Mouse (Mus musculus) embryonic facial prominence, embryonic 15.5 days (tissue): ENCODE measurements at regions not wholly inside any gene's neighbourhood (a gene's known extent, or its start where the extent isn't known, plus 50 kb on each side); places are given as distances from the start of the nearest gene placed in this dataset.
A peak's percentile ranks its signal among the peaks of the same experiment; 100 is the strongest.

Source experiments
- ATAC-seq: fragments of 200-750 bp; cut with Nextera tagmentation; 2 replicates; pipeline ENCODE4 v1.8.0; 2017; ENCODE audit warnings: low read depth, moderate TSS enrichment; ENCODE audit not compliant: insufficient number of reproducible peaks, low FRiP score, low TSS enrichment
- H3K27ac ChIP-seq: fragments of 300-500 bp; sonication (generic); replicated peaks from 2 replicates; pipeline ENCODE4 v1.5.1; 2015; ENCODE audit warnings: mild to moderate bottlenecking, inconsistent platforms
- H3K27me3 ChIP-seq: fragments of 300-500 bp; sonication (generic); 2 replicates; pipeline ENCODE4 v1.6.1; 2015; ENCODE audit warnings: inconsistent platforms
- H3K36me3 ChIP-seq: fragments of 300-500 bp; sonication (generic); 2 replicates; pipeline ENCODE4 v1.6.1; 2015; ENCODE audit warnings: mild to moderate bottlenecking, inconsistent platforms
- H3K4me1 ChIP-seq: fragments of 300-500 bp; sonication (generic); 2 replicates; pipeline ENCODE4 v1.6.1; 2015; ENCODE audit warnings: inconsistent platforms
- H3K4me2 ChIP-seq: fragments of 300-500 bp; sonication (generic); replicated peaks from 2 replicates; pipeline ENCODE4 v1.6.1; 2015; ENCODE audit warnings: mild to moderate bottlenecking, inconsistent platforms
- H3K4me3 ChIP-seq: fragments of 300-500 bp; sonication (generic); replicated peaks from 2 replicates; pipeline ENCODE4 v1.5.1; 2015; ENCODE audit warnings: mild to moderate bottlenecking, inconsistent platforms
- H3K9ac ChIP-seq: fragments of 300-500 bp; sonication (generic); 2 replicates; pipeline ENCODE4 v1.6.1; 2015; ENCODE audit warnings: inconsistent platforms
- H3K9me3 ChIP-seq: fragments of 300-500 bp; sonication (generic); replicated peaks from 2 replicates; pipeline ENCODE4 v1.6.1; 2016; ENCODE audit warnings: inconsistent platforms
- WGBS: fragments of 180-500 bp; shearing (Covaris S2); methylation state at CpG from one replicate; pipeline ENCODE4 v1.1.7; 2015; 5-methylcytosine and 5-hydroxymethylcytosine counted together

DNA sequence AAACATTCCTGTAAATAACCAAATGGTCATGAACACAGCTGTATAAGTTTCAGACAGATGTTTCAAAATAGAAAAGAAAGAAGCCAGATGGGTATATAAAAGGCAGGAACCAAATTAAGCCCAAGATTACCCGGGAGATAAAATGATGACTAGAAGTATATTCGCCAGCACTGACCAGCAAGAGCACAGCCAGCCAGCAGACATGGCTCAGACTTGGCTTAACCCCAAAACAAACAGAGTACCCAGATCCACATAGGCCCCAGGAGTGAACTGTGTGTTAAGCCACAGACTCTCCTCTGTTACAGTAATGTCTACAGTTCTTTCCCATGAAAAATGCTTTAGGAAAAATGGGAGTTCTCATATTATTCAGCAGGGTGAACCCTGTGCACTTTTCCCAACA lies 123.2 kb downstream of the Atp6ap1l start:
- no peak overlapping the region for H3K9ac ChIP-seq
- H3K27ac ChIP-seq: 0 out of 2 replicates have a peak overlapping the region, but pooled peaks have one; percentile 22
- H3K36me3 ChIP-seq: no peaks in the 10 kb centered on the region
- H3K4me1 ChIP-seq: no peaks in the 10 kb centered on the region; the same call in 1 of the 2 replicates
- H3K4me2 ChIP-seq: no peak overlapping the region
- WGBS: 34% methylated on average over 2 of the region's 2 CpGs
- H3K9me3 ChIP-seq: no peaks in the 10 kb centered on the region
- H3K27me3 ChIP-seq: no peaks in the 10 kb centered on the region
- ATAC-seq: no peak
- H3K4me3 ChIP-seq: no peak overlapping the region

DNA sequence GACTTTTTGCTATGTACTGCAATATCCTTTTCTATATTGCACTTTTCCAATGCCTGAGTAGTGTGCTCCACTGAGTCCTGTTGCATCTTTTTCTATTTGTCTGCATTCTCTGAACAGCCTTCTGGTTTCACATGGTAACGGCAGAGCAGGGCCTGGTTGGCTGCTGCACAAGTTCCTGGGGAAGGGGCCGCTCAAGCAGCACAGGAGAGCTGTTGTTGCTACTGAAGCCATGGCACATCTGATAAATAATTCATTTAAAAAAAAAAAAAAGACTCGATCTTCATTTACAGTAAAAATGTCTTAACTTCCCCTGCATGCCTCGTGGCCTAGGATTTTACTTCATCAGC lies 127.2 kb downstream of the Atp6ap1l start:
- Histone ChIP-seq H3K9me3 (no peaks in the 10 kb centered on the region), H3K4me2 (no peak overlapping the region), H3K4me3 (no peak overlapping the region), H3K27ac (no peak overlapping the region), H3K4me1 (no peaks in the 10 kb centered on the region; the same call in 1 of the 2 replicates), H3K27me3 (no peaks in the 10 kb centered on the region), H3K36me3 (no peaks in the 10 kb centered on the region), H3K9ac (no peak overlapping the region)
- 66% methylated on average over 4 of the region's 4 CpGs for WGBS
- no peak for ATAC-seq

DNA sequence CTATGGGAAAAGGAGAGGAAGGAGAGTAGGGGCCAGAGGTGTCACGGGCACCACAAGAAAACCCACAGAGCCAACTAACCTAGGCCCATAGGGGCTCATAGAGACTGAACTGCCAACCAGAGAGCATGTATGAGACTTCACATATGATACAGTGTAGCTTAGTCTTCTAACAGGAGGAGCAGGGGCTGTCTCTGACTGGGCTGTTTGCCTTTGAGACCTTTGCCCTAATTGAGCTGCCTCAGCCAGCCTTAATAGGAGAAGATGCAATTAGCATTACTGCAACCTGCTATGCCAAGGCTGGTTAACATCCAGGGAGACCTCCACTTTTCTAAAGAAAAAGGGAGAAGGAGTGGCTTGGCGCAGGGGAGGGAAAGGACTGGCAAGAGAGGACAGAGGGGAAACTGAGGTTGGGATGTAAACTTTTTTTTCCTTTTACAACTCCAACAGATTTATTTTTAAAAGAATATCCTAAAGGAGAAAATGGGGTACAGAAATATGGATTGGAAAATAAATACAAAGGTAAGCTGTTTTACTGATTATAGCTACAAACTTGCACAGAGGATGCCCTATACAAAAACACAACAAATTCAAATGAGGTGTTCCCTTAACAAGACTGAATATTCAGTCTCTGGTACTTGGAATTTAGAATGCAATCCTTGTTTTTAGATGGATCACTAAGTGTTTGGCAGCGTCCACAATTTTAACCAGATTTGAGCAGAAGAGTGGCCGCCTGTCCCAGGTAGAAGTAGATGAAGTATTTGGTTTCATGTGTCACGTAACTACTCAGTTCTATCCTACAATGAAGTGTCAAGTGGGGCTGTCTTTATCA lies 127.8 kb downstream of the Atp6ap1l start:
- WGBS: 86% methylated on average over 5 of the region's 5 CpGs
- Histone ChIP-seq H3K27ac (no peak overlapping the region), H3K36me3 (no peaks in the 10 kb centered on the region), H3K4me2 (no peak overlapping the region), H3K4me1 (no peaks in the 10 kb centered on the region; the same call in 1 of the 2 replicates), H3K9me3 (no peaks in the 10 kb centered on the region), H3K4me3 (no peak overlapping the region), H3K27me3 (no peaks in the 10 kb centered on the region), H3K9ac (no peak overlapping the region)
- ATAC-seq: no peak

DNA sequence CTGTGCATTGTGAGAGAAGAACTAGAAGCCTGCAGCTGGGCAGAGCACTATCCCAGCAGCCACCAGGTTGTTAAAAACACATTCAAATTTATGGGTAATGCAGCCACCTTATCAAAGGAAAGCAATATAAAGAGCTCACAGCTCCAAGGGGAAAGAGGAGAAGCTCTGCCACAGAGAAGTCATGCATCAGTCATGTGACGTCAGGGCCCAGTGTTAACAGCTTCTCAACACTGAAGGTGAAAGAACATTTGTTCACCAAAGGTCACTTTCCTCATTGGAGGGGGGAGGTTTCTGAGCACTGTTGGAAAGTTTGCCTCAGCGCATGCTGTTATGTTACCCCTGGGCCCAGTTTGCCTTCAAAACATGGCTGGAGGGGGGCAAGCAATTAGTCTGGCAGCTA lies 143.0 kb downstream of the Atp6ap1l start:
- H3K27me3 ChIP-seq: no peaks in the 10 kb centered on the region
- no peaks in the 10 kb centered on the region for H3K4me1 ChIP-seq
- no peak overlapping the region for H3K4me2 ChIP-seq
- 72% methylated on average over 2 of the region's 2 CpGs for WGBS
- H3K9ac ChIP-seq: no peak overlapping the region
- H3K27ac ChIP-seq: no peak overlapping the region
- no peaks in the 10 kb centered on the region for H3K9me3 ChIP-seq
- H3K36me3 ChIP-seq: no peaks in the 10 kb centered on the region
- no peak overlapping the region for H3K4me3 ChIP-seq
- ATAC-seq: no peak

DNA sequence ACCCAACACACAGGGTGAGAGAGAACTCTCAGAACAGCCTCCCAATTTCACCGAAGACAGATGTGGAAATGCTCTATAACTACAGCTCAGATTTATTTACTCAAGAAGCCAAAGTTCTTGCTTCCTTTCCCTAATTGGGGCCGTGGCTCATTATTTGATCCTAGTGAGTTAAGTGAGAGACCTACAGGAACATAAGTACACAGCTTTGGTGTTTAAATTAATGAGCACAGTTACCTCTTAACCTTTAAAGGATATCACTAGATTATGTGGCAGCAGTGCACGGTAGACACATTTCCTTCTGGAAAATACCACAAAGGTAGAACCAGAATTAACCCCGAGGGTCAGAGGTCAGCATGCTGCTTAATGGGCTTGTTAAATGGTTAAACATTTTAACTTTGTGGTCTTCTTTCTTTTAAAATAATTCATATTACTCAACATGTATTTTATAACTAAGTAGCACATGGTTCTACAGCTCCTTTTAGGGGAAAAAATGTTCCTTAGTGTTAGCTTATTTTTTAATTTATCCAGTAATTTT lies 144.6 kb downstream of the Atp6ap1l start:
- 40% methylated on average over 4 of the region's 4 CpGs for WGBS
- H3K4me3 ChIP-seq: no peak overlapping the region
- no peak overlapping the region for H3K4me2 ChIP-seq
- no peaks in the 10 kb centered on the region for H3K4me1 ChIP-seq
- no peak overlapping the region for H3K27ac ChIP-seq
- H3K27me3 ChIP-seq: no peaks in the 10 kb centered on the region
- H3K36me3 ChIP-seq: no peaks in the 10 kb centered on the region
- no peaks in the 10 kb centered on the region for H3K9me3 ChIP-seq
- no peak for ATAC-seq
- no peak overlapping the region for H3K9ac ChIP-seq

DNA sequence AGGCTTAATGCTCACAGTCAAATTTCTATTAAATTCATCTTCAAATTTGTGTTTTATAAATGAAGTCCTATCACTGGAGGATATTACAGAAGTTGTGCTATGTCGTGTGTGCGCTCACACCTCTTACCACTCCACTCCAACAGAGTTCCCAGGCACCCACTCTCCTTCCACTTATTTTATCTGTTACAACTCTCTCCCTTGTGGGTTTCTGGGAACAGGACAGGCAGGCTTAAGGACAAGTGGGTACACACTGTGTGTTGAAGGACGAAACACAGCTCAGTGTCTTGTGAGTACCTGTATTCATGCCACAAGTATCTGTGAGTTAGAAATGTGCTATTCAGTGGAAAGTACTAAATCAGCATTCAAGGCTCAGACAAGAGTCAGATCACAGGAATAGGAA lies 150.7 kb downstream of the Atp6ap1l start:
- H3K4me3 ChIP-seq: no peak overlapping the region
- H3K27me3 ChIP-seq: no peaks in the 10 kb centered on the region
- no peaks in the 10 kb centered on the region for H3K36me3 ChIP-seq
- no peak for ATAC-seq
- H3K27ac ChIP-seq: no peak overlapping the region
- H3K9me3 ChIP-seq: no peaks in the 10 kb centered on the region
- no peaks in the 10 kb centered on the region for H3K4me1 ChIP-seq
- H3K4me2 ChIP-seq: no peak overlapping the region
- no peak overlapping the region for H3K9ac ChIP-seq
- 87% methylated on average over 3 of the region's 3 CpGs for WGBS

DNA sequence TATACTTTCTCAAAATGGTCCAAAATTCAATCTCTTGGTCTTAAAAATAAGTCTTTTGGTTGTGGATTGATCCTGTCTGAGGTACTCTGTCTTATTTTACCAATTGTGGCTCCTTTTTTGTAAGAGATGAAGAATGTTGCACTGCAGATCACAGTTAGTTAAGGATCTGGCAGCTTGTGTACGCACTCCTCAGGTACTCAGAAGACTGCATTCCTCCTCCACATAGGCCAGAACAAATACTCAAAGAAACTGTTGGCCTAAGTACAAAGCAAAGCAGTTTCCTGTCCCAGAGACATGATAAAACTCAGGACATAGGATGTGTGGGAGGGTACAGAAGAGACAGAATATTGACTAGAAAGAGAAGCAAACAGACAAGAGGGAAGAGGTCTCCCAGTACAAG lies 155.4 kb downstream of the Atp6ap1l start:
- no peak overlapping the region for H3K4me3 ChIP-seq
- no peak overlapping the region for H3K9ac ChIP-seq
- H3K4me1 ChIP-seq: no peaks in the 10 kb centered on the region
- no peak overlapping the region for H3K27ac ChIP-seq
- H3K27me3 ChIP-seq: no peaks in the 10 kb centered on the region
- no peaks in the 10 kb centered on the region for H3K36me3 ChIP-seq
- ATAC-seq: no peak
- H3K9me3 ChIP-seq: no peaks in the 10 kb centered on the region
- H3K4me2 ChIP-seq: no peak overlapping the region
- whole genome bisulfite sequencing: 87% methylated on average over 1 of the region's 1 CpGs

DNA sequence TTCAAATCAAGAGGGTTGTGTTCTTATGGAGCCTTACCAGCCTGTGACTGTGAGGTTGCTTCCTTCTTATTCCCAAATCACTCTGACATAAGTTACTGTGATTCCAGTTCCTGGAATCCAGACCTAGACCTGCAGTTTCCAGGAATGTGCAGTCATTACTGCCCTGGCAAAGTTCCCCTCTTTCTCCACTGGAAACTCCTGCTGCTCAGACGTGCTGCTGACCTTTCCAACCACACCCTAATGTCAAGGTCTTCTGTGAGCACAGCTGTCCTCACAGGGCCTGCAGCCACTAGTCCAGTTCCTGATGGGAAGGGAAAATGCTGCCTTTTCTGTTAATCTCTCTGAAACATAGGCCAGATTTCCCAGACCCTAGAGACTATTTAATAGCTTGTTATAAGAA lies 160.1 kb downstream of the Atp6ap1l start:
- H3K4me1 ChIP-seq: no peaks in the 10 kb centered on the region
- H3K36me3 ChIP-seq: no peaks in the 10 kb centered on the region
- H3K4me3 ChIP-seq: no peak overlapping the region
- no peak overlapping the region for H3K9ac ChIP-seq
- no peak for ATAC-seq
- no peak overlapping the region for H3K27ac ChIP-seq
- no peaks in the 10 kb centered on the region for H3K9me3 ChIP-seq
- no peak overlapping the region for H3K4me2 ChIP-seq
- 11% methylated on average over 1 of the region's 1 CpGs for WGBS
- no peaks in the 10 kb centered on the region for H3K27me3 ChIP-seq

DNA sequence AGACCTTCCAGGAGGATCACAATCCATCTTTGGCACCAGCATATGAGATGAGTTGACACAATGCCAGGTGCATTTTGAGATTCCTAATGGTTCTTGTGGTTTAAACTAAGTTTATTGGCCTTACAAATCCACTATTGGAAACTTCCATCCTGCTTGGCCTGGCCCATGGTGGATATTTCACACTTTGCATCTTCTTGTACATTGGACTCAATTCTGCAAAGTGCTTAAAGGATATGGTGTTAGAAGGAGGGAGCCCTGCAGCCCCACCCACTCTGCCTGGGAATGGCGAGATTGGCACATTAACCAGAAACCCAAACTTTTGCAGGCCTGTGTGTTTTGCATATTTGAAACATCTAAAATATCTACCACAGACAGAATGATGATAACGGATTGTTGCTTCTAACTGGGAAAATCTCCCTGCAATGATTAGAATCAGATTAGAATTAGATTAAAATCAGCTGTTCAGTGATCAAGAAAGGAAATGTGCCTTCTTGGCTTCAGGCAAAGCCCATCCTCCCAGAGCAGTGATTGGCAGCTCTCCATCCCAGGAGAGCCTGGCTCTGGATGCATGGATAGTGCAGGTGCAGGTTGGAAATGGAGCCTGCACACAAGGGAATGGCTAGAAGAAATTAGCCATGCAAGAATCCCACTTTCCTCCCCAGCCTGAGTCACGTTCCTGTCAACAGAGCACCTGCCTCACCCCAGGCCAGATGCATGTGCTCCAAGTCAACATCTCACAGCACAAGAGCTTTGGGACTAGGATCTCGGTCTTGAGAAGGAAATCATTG lies 162.3 kb downstream of the Atp6ap1l start:
- no peaks in the 10 kb centered on the region for H3K9me3 ChIP-seq
- H3K4me1 ChIP-seq: no peaks in the 10 kb centered on the region
- no peak overlapping the region for H3K9ac ChIP-seq
- H3K4me2 ChIP-seq: no peak overlapping the region
- 40% methylated on average over 4 of the region's 4 CpGs for WGBS
- peak; percentile 62 for ATAC-seq
- H3K4me3 ChIP-seq: no peak overlapping the region
- H3K36me3 ChIP-seq: no peaks in the 10 kb centered on the region
- H3K27me3 ChIP-seq: no peaks in the 10 kb centered on the region
- H3K27ac ChIP-seq: no peak overlapping the region

DNA sequence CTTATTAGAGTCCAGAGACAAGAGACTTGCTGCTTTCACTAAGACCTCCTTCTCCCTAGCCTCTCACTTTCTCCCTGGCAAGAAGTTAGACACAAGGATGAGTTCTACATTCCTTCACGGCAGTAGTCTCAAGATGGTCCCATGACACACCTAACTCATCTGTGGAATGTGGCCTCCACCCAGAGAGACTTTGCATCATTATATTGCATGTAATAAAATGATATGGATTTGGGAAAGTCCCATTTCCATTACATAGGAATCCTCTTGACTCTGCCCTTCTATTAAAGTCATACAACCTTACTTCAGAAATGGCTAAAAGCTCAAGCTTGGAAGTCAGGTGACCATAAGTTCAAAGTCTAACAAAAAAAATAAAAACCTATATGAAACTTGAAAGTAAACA lies 165.4 kb downstream of the Atp6ap1l start:
- Histone ChIP-seq H3K36me3 (no peaks in the 10 kb centered on the region), H3K4me3 (no peak overlapping the region), H3K9me3 (no peaks in the 10 kb centered on the region), H3K9ac (no peak overlapping the region), H3K27me3 (no peaks in the 10 kb centered on the region), H3K27ac (no peak overlapping the region), H3K4me1 (no peaks in the 10 kb centered on the region), H3K4me2 (no peak overlapping the region)
- no peak for ATAC-seq
- 79% methylated on average over 1 of the region's 1 CpGs for WGBS

DNA sequence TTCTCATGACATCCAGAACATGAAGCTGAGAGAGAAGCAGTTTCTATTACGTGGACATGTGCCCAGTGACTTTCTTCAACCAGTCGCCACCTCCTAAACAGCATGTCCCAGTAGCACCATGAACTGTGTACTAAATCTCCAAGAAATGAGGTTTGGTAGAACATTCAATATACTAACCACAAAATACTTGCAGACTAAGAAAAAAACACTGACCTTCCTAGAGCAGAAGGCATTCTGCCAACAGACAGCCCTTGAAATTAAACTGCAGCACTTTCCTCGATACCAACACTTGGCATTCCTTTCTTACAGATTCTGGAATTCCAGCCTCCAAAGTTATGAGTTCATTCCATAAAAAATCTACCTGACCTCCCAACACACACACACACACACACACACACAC lies 166.6 kb downstream of the Atp6ap1l start:
- no peak for ATAC-seq
- 57% methylated on average over 3 of the region's 3 CpGs for WGBS

More for the DNA sequence above, 166.6 kb downstream of the Atp6ap1l start:
- no peaks in the 10 kb centered on the region for H3K27me3 ChIP-seq
- no peak overlapping the region for H3K4me2 ChIP-seq
- no peaks in the 10 kb centered on the region for H3K36me3 ChIP-seq
- no peak overlapping the region for H3K4me3 ChIP-seq
- no peaks in the 10 kb centered on the region for H3K9me3 ChIP-seq
- H3K27ac ChIP-seq: no peak overlapping the region
- no peaks in the 10 kb centered on the region for H3K4me1 ChIP-seq
- H3K9ac ChIP-seq: no peak overlapping the region
